Mouse (Mus musculus): ENCODE measurements around the gene Wdr83. TPM values are rescaled to one million over a fixed set of nuclear protein-coding genes. Genes with fewer than 3 reads are reported as not detected.
A peak's percentile ranks its signal among the peaks of the same experiment; 100 is the strongest.

Wdr83 gene
- polyA plus RNA-seq, 1 experiment from 2014 or later: 22.3 TPM

GRCm38 (mm10) chr8:85059879-85060616 lies 21.1 kb downstream of the Wdr83 start, which contains the start of gene Fbxw9:
Gene Fbxw9, plus strand, starts transcription at chr8:85060055.
- Histone ChIP-seq H3K4me2 (replicated peaks; ENCODE audit: low read depth) (peak within 1 kb of the TSS; percentile 97), H3K9ac (ENCODE audit: low read length) (peak within 1 kb of the TSS; percentile 76), H3K4me1 (replicated peaks; ENCODE audit: control insufficient read depth, insufficient read depth) (peaks cover 4% of the 10 kb centered on the region; the same call in 1 of the 2 replicates), H3K4me3 (ENCODE audit: low read depth, low read length) (peak within 1 kb of the TSS; percentile 81), H3K9me3 (ENCODE audit: control insufficient read depth, low read length) (no peaks in the 10 kb centered on the region), H3K36me3 (ENCODE audit: control insufficient read depth, insufficient read depth, low read length) (peaks cover 2% of the 10 kb centered on the region; the same call in 1 of the 2 replicates), H3K27ac (replicated peaks) (peak within 1 kb of the TSS; percentile 76), H3K27me3 (ENCODE audit: control insufficient read depth, insufficient read depth, low read length) (no peaks in the 10 kb centered on the region)
- ATAC-seq (ENCODE audit: low FRiP score, low TSS enrichment): peak; percentile 91
- peak; percentile 94 for DNase-seq (ENCODE audit: low spot score)
- TF ChIP-seq CTCF (IDR thresholded peaks at IDR 0.05; ENCODE audit: low read depth) (0 out of 2 replicates have a peak, but pooled peaks have one; percentile 20), EP300 (optimal IDR thresholded peaks at IDR 0.05) (no peak)
- under 1% methylated on average over 52 of the region's 53 CpGs for WGBS

GRCm38 (mm10) chr8:85057367-85057766 lies 23.7 kb downstream of the Wdr83 start:
- no peaks in the 10 kb centered on the region for H3K27me3 ChIP-seq (ENCODE audit: control insufficient read depth, insufficient read depth, low read length)

GRCm38 (mm10) chr8:85043619-85044018 lies 37.5 kb downstream of the Wdr83 start:
- DNase-seq (ENCODE audit: low spot score): no peak
- 88% methylated on average over 6 of the region's 6 CpGs for WGBS
- ATAC-seq (ENCODE audit: low FRiP score, low TSS enrichment): no peak
- Histone ChIP-seq H3K4me1 (replicated peaks; ENCODE audit: control insufficient read depth, insufficient read depth) (no peaks in the 10 kb centered on the region), H3K9ac (ENCODE audit: low read length) (no peak overlapping the region), H3K9me3 (ENCODE audit: control insufficient read depth, low read length) (no peaks in the 10 kb centered on the region), H3K4me2 (replicated peaks; ENCODE audit: low read depth) (no peak overlapping the region), H3K27ac (replicated peaks) (no peak overlapping the region), H3K4me3 (ENCODE audit: low read depth, low read length) (no peak overlapping the region), H3K36me3 (ENCODE audit: control insufficient read depth, insufficient read depth, low read length) (peaks cover 36% of the 10 kb centered on the region), H3K27me3 (ENCODE audit: control insufficient read depth, insufficient read depth, low read length) (no peaks in the 10 kb centered on the region)
- no peak for TF ChIP-seq CTCF (IDR thresholded peaks at IDR 0.05; ENCODE audit: low read depth)
- TF ChIP-seq EP300 (optimal IDR thresholded peaks at IDR 0.05): no peak

More at GRCm38 (mm10) chr8:85057367-85057766, 23.7 kb downstream of the Wdr83 start:
- H3K4me3 ChIP-seq (ENCODE audit: low read depth, low read length): no peak overlapping the region
- no peaks in the 10 kb centered on the region for H3K9me3 ChIP-seq (ENCODE audit: control insufficient read depth, low read length)
- H3K4me1 ChIP-seq (replicated peaks; ENCODE audit: control insufficient read depth, insufficient read depth): peaks cover 4% of the 10 kb centered on the region; the same call in 1 of the 2 replicates
- no peak overlapping the region for H3K27ac ChIP-seq (replicated peaks)
- DNase-seq (ENCODE audit: low spot score) (no peak), ATAC-seq (ENCODE audit: low FRiP score, low TSS enrichment) (no peak)
- TF ChIP-seq EP300 (optimal IDR thresholded peaks at IDR 0.05): no peak
- TF ChIP-seq CTCF (IDR thresholded peaks at IDR 0.05; ENCODE audit: low read depth): 0 out of 2 replicates have a peak, but pooled peaks have one; percentile 3
- 77% methylated on average over 7 of the region's 7 CpGs for WGBS
- no peak overlapping the region for H3K4me2 ChIP-seq (replicated peaks; ENCODE audit: low read depth)
- no peak overlapping the region for H3K9ac ChIP-seq (ENCODE audit: low read length)
- H3K36me3 ChIP-seq (ENCODE audit: control insufficient read depth, insufficient read depth, low read length): peaks cover 23% of the 10 kb centered on the region

DNA sequence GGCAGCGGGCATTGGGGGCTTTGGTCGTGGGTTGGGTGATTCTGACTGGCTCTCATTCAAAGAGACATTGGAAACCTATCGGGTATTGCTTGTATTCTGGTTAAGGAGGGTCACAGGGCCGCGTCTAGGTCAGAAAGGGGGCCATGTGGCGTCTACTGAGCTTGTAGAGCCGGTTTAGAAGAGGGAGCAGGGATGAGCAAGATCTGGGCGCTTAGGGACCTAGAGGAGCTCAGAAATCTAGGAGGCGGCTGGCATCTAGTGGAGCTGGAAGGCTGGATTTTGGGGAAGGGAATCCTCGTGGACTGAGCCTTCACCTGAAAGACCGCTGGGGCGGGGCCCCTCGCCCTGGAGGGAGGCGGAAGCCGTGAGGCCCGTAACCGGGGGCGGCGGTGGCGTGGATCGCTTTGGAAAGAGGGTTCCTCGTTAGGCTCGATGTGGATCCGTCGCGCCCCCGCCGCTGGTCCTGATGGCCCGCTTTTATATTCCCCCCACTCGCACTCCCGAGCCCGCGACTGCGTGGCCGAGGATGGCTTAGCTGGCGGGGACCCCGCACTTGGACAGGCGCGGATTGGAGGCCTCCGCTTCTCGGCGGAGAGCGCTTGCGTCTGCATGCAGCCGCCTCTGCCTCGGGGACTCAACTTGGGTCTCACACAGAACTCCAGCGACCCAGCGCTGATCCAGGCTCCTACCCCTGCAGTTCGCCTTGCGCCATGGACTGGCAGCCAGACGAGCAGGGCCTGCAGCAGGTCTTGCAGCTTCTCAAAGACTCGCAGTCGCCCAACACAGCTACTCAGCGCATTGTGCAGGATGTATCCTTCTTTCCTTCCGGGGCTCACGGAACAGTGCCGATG lies 43.2 kb downstream of the Wdr83 start:
- Histone ChIP-seq H3K36me3 (ENCODE audit: control insufficient read depth, insufficient read depth, low read length) (peaks cover 10% of the 10 kb centered on the region), H3K4me1 (replicated peaks; ENCODE audit: control insufficient read depth, insufficient read depth) (no peaks in the 10 kb centered on the region), H3K9ac (ENCODE audit: low read length) (peak overlapping the region; percentile 86), H3K4me2 (replicated peaks; ENCODE audit: low read depth) (peak overlapping the region; percentile 95), H3K27ac (replicated peaks) (peak overlapping the region; percentile 99), H3K9me3 (ENCODE audit: control insufficient read depth, low read length) (no peaks in the 10 kb centered on the region), H3K27me3 (ENCODE audit: control insufficient read depth, insufficient read depth, low read length) (no peaks in the 10 kb centered on the region), H3K4me3 (ENCODE audit: low read depth, low read length) (peak overlapping the region; percentile 79)
- peak; percentile 18; the same call in 1 of the 2 replicates for ATAC-seq (ENCODE audit: low FRiP score, low TSS enrichment)
- WGBS: 2% methylated on average over 50 of the region's 57 CpGs
- TF ChIP-seq CTCF (IDR thresholded peaks at IDR 0.05; ENCODE audit: low read depth) (peak; percentile 19; the same call in 1 of the 2 replicates), EP300 (optimal IDR thresholded peaks at IDR 0.05) (no peak)
- DNase-seq (ENCODE audit: low spot score): peak; percentile 79

GRCm38 (mm10) chr8:85037366-85037680 lies 43.8 kb downstream of the Wdr83 start:
- no peak for TF ChIP-seq EP300 (optimal IDR thresholded peaks at IDR 0.05)
- TF ChIP-seq CTCF (IDR thresholded peaks at IDR 0.05; ENCODE audit: low read depth): no peak
- peak overlapping the region; percentile 86 for H3K9ac ChIP-seq (ENCODE audit: low read length)
- H3K9me3 ChIP-seq (ENCODE audit: control insufficient read depth, low read length): no peaks in the 10 kb centered on the region
- ATAC-seq (ENCODE audit: low FRiP score, low TSS enrichment) (peak; percentile 35), DNase-seq (ENCODE audit: low spot score) (no peak)
- H3K4me3 ChIP-seq (ENCODE audit: low read depth, low read length): peak overlapping the region; percentile 79
- H3K4me2 ChIP-seq (replicated peaks; ENCODE audit: low read depth): peak overlapping the region; percentile 95
- no peaks in the 10 kb centered on the region for H3K27me3 ChIP-seq (ENCODE audit: control insufficient read depth, insufficient read depth, low read length)
- WGBS: 2% methylated on average over 14 of the region's 14 CpGs
- peaks cover 14% of the 10 kb centered on the region for H3K36me3 ChIP-seq (ENCODE audit: control insufficient read depth, insufficient read depth, low read length)
- H3K4me1 ChIP-seq (replicated peaks; ENCODE audit: control insufficient read depth, insufficient read depth): no peaks in the 10 kb centered on the region
- peak overlapping the region; percentile 99 for H3K27ac ChIP-seq (replicated peaks)
